Mouse (Mus musculus): Measurements from ENCODE around the gene Rab6a.

DNA sequence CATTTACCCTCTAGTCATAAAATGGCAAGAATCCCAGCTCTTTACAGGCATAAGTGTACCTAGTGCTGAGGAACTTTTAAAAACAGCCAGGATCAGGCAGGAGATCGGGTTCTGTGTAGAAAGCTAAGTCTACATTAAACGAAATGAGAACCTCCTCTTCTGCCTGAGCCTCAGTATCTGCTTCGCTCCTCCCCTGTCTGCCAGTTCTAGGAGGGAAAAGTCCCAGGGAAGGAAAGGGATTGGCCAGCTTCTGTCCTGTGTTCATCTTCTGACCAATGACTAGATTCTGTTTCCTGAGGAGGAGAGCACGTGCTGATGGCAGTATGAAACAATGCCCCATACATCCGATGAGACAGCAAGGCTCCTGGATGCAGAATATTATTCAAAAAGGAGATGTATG lies 73.9 kb downstream of the Rab6a start:
- TF ChIP-seq POLR2A (IDR thresholded peaks at IDR 0.05; ENCODE audit: control insufficient read depth in 1 of 2, insufficient read depth in 1 of 2, low read depth in 1 of 2, low read length in 2 of 2, poor library complexity in 1 of 2), result no peak
- no peak for TF ChIP-seq POLR2AphosphoS5 (IDR thresholded peaks at IDR 0.05; ENCODE audit: borderline replicate concordance, low read depth, low read length)
- TF ChIP-seq KAT2A (conservative IDR thresholded peaks at IDR 0.05; ENCODE audit: low read depth, low read length), result no peak
- TF ChIP-seq CTCF (IDR thresholded peaks at IDR 0.05 in 2 of 3, conservative IDR thresholded peaks at IDR 0.05 in 1 of 3; ENCODE audit: control insufficient read depth in 1 of 3, insufficient read depth in 1 of 3, low read depth in 2 of 3, low read length in 3 of 3, poor library complexity in 1 of 3, severe bottlenecking in 1 of 3), result no peak
- no peak for TF ChIP-seq GATA1 (IDR thresholded peaks at IDR 0.05; ENCODE audit: low read depth, low read length)
- 0 out of 2 replicates have a peak, but pooled peaks have one; percentile 24 for TF ChIP-seq MXI1 (IDR thresholded peaks at IDR 0.05; ENCODE audit: low read depth, low read length)
- TF ChIP-seq ZMIZ1 (IDR thresholded peaks at IDR 0.05; ENCODE audit: low read depth, low read length), result no peak
- peak; percentile 90 for TF ChIP-seq MAX (IDR thresholded peaks at IDR 0.05; ENCODE audit: low read length)
- TF ChIP-seq RCOR1 (IDR thresholded peaks at IDR 0.05; ENCODE audit: low read depth, low read length), result no peak
- TF ChIP-seq MAFK (IDR thresholded peaks at IDR 0.05; ENCODE audit: borderline replicate concordance, low read depth, low read length), result no peak
- TF ChIP-seq E2F4 (IDR thresholded peaks at IDR 0.05; ENCODE audit: borderline replicate concordance, low read depth, low read length), result no peak
- no peak for TF ChIP-seq EP300 (IDR thresholded peaks at IDR 0.05; ENCODE audit: low read depth in 1 of 2, low read length in 2 of 2)
- no peak for TF ChIP-seq SMC3 (IDR thresholded peaks at IDR 0.05; ENCODE audit: low read depth, low read length)

Data from MEL (cell line).